Mouse (Mus musculus): ENCODE measurements around the gene Gdf2. TPM values are rescaled to one million over a fixed set of nuclear protein-coding genes. Genes with fewer than 3 reads are reported as not detected.

Gene Gdf2
- polyA plus RNA-seq, 1 experiment from 2014 or later = 0.34 TPM

DNA sequence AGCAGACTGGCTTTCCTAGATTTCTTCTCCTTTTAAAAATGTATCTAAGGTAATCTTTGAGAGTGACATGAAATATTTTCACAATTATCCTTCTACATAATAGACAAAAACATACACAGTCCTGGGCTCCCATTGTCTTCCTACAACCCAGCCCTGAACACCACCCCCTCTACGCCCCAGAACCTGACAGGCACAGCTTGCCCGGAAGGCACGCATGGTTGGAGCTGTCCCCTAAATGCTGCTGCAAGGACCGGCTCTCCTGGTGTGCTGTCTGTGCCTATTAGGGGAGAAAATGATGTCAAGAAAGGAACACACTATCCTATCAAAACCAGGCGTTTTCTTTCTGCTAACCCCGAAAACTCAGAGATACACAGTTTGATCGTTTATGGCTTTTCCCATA is 36.9 kb downstream of the Gdf2 start:
- no peak overlapping the region for H3K4me2 ChIP-seq (ENCODE audit: low read depth, low read length)

GRCm38 (mm10) chr14:33978604-33979059 is 37.8 kb downstream of the Gdf2 start, which contains the start of gene Zfp488:
Gene Zfp488 (minus strand): TSS chr14:33978764.
- peaks cover 7% of the 10 kb centered on the region for H3K4me1 ChIP-seq (ENCODE audit: control insufficient read depth, insufficient read depth, low read length)
- 2% methylated on average over 25 of the region's 25 CpGs for WGBS
- H3K9ac ChIP-seq (ENCODE audit: low read depth, low read length) = peak within 1 kb of the TSS; percentile 53
- H3K4me3 ChIP-seq (ENCODE audit: low read length) = peak within 1 kb of the TSS; percentile 45
- H3K4me2 ChIP-seq (ENCODE audit: low read depth, low read length) = peak within 1 kb of the TSS; percentile 67
- H3K27me3 ChIP-seq (replicated peaks; ENCODE audit: control insufficient read depth, insufficient read depth, low read length) = no peaks in the 10 kb centered on the region; the same call in 1 of the 2 replicates
- no peaks in the 10 kb centered on the region for H3K9me3 ChIP-seq (ENCODE audit: control insufficient read depth, low read length)
- no peak within 1 kb of the TSS for H3K27ac ChIP-seq (ENCODE audit: low read length)
- H3K36me3 ChIP-seq (ENCODE audit: control insufficient read depth, insufficient read depth, low read length) = no peaks in the 10 kb centered on the region
- no peak for ATAC-seq

More for the DNA sequence above, 36.9 kb downstream of the Gdf2 start:
- no peak for ATAC-seq
- 41% methylated on average over 7 of the region's 7 CpGs for WGBS
- H3K4me1 ChIP-seq (ENCODE audit: control insufficient read depth, insufficient read depth, low read length) = peaks cover 7% of the 10 kb centered on the region
- no peak overlapping the region for H3K9ac ChIP-seq (ENCODE audit: low read depth, low read length)
- no peak overlapping the region for H3K4me3 ChIP-seq (ENCODE audit: low read length)
- H3K27me3 ChIP-seq (replicated peaks; ENCODE audit: control insufficient read depth, insufficient read depth, low read length) = no peaks in the 10 kb centered on the region; the same call in 1 of the 2 replicates
- H3K36me3 ChIP-seq (ENCODE audit: control insufficient read depth, insufficient read depth, low read length) = no peaks in the 10 kb centered on the region
- no peak overlapping the region for H3K27ac ChIP-seq (ENCODE audit: low read length)
- H3K9me3 ChIP-seq (ENCODE audit: control insufficient read depth, low read length) = no peaks in the 10 kb centered on the region

DNA sequence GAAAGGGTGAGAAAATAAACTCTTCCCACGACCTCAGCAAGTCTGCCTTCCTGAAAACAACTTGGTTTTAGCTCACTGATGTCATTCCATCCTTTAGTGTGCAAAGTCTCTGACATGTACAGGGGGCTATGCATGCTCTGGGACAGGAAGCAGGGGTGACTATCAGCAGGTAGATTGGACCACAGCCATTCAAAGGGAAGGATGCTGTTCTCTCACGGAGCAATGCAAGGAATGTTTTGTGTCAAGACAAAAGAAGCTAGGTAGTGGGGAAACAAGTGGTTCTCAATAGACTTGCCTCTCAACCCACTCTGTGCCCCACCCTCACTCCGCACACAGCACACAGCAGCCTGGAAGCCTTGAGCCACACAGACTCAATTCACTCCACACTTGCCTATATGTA is 48.4 kb downstream of the Gdf2 start:
- 63% methylated on average over 3 of the region's 3 CpGs for WGBS
- Histone ChIP-seq H3K9ac (ENCODE audit: low read depth, low read length) (no peak overlapping the region), H3K27me3 (replicated peaks; ENCODE audit: control insufficient read depth, insufficient read depth, low read length) (no peaks in the 10 kb centered on the region), H3K27ac (ENCODE audit: low read length) (no peak overlapping the region), H3K4me1 (ENCODE audit: control insufficient read depth, insufficient read depth, low read length) (no peaks in the 10 kb centered on the region), H3K9me3 (ENCODE audit: control insufficient read depth, low read length) (no peaks in the 10 kb centered on the region), H3K4me2 (ENCODE audit: low read depth, low read length) (no peak overlapping the region), H3K36me3 (ENCODE audit: control insufficient read depth, insufficient read depth, low read length) (no peaks in the 10 kb centered on the region), H3K4me3 (ENCODE audit: low read length) (no peak overlapping the region)
- no peak for ATAC-seq

DNA sequence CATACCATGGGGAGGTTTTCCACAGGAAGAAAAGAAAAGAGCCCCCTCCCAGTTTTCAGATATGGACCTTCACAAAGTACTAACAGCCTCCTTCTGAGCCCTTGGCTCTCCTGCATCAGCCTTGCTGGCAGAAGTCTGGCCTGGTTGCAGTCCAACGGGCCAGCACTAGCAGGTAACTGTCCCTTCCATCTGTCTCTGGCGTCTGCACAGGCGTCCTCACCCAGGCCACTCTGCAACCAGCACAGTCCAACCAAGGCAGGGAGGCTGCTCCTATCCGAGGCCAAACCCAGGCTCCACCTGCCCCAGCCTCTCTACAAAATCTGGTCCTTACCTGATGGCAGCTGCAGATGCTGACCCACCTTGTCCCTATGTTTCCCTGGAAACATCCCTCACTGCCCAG is 51.1 kb downstream of the Gdf2 start:
- H3K4me3 ChIP-seq (ENCODE audit: low read length) = no peak overlapping the region
- no peaks in the 10 kb centered on the region for H3K36me3 ChIP-seq (ENCODE audit: control insufficient read depth, insufficient read depth, low read length)
- WGBS = 72% methylated on average over 4 of the region's 4 CpGs
- no peaks in the 10 kb centered on the region for H3K9me3 ChIP-seq (ENCODE audit: control insufficient read depth, low read length)
- no peaks in the 10 kb centered on the region for H3K27me3 ChIP-seq (replicated peaks; ENCODE audit: control insufficient read depth, insufficient read depth, low read length)
- ATAC-seq = no peak
- H3K4me1 ChIP-seq (ENCODE audit: control insufficient read depth, insufficient read depth, low read length) = no peaks in the 10 kb centered on the region
- no peak overlapping the region for H3K4me2 ChIP-seq (ENCODE audit: low read depth, low read length)
- no peak overlapping the region for H3K27ac ChIP-seq (ENCODE audit: low read length)
- H3K9ac ChIP-seq (ENCODE audit: low read depth, low read length) = no peak overlapping the region

- Histone ChIP-seq H3K9ac (ENCODE audit: low read depth, low read length) (no peak overlapping the region), H3K9me3 (ENCODE audit: control insufficient read depth, low read length) (no peaks in the 10 kb centered on the region), H3K4me3 (ENCODE audit: low read length) (no peak overlapping the region), H3K27me3 (replicated peaks; ENCODE audit: control insufficient read depth, insufficient read depth, low read length) (no peaks in the 10 kb centered on the region), H3K36me3 (ENCODE audit: control insufficient read depth, insufficient read depth, low read length) (no peaks in the 10 kb centered on the region), H3K4me1 (ENCODE audit: control insufficient read depth, insufficient read depth, low read length) (no peaks in the 10 kb centered on the region), H3K4me2 (ENCODE audit: low read depth, low read length) (no peak overlapping the region), H3K27ac (ENCODE audit: low read length) (no peak overlapping the region)
- no peak for ATAC-seq
- WGBS = 94% methylated on average over 9 of the region's 9 CpGs
Measured at GRCm38 (mm10) chr14:33993051-33993450, 52.2 kb downstream of the Gdf2 start.

DNA sequence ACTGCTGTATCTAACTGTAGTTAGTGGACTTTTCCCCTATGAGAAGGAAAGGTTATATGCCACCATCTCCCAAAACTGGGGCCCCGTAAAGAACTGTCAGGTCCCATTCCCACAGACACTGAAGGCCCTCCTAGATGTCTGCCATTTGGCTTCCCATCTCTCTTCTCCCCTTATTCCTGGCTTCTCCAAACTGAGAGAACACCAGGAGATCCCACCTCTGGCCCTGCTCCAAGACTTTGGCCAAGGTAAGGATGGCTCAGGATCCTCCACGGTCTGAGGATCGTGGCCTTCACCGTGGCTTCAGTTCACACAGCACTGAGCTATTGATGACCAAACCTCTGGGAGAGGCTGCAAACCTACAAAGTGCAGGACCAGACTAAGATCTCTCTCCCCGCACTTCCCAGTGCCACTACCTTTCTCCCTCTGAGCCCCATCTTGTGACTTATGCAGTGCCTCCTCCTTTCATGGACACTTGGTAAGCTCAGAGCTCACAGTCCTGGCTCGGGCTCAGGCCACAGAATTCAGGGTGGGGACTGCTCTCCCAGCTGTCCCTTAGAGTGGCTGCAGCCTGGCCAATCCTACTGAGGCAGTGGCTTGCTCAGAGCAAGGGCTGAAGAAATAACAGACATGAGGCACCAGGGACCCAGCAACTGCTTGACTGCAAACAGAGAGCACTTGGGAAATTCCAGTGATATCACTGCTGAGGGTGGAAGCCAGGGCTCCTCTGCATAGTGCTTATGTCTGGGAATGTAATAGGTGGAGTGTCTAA is 52.9 kb downstream of the Gdf2 start:
- Histone ChIP-seq H3K9me3 (ENCODE audit: control insufficient read depth, low read length) (no peaks in the 10 kb centered on the region), H3K4me3 (ENCODE audit: low read length) (no peak overlapping the region), H3K36me3 (ENCODE audit: control insufficient read depth, insufficient read depth, low read length) (no peaks in the 10 kb centered on the region), H3K27me3 (replicated peaks; ENCODE audit: control insufficient read depth, insufficient read depth, low read length) (no peaks in the 10 kb centered on the region), H3K4me2 (ENCODE audit: low read depth, low read length) (no peak overlapping the region), H3K27ac (ENCODE audit: low read length) (no peak overlapping the region), H3K4me1 (ENCODE audit: control insufficient read depth, insufficient read depth, low read length) (no peaks in the 10 kb centered on the region), H3K9ac (ENCODE audit: low read depth, low read length) (no peak overlapping the region)
- WGBS = 82% methylated on average over 6 of the region's 6 CpGs
- ATAC-seq = no peak

Other genes starting within 250 kb of the Gdf2 start
- 6.6 and 6.9 TPM in 2 replicates for gene Gdf10, start 17.5 kb upstream of the Gdf2 start, polyA plus RNA-seq (2015; fragmentation: Nextera tagmentation; extraction: Ambion mirVana)
- gene Rbp3, start 13.0 kb downstream of the Gdf2 start, polyA plus RNA-seq (2015; fragmentation: Nextera tagmentation; extraction: Ambion mirVana) = not detected in 2 replicates
- gene Zfp488, start 37.7 kb downstream of the Gdf2 start, polyA plus RNA-seq (2015; fragmentation: Nextera tagmentation; extraction: Ambion mirVana) = 0.12 TPM in 2 replicates
- not detected in 2 replicates for gene Gm30083, start 74.1 kb downstream of the Gdf2 start, polyA plus RNA-seq (2015; fragmentation: Nextera tagmentation; extraction: Ambion mirVana)
- not detected in 2 replicates for gene Gm5460, start 75.7 kb downstream of the Gdf2 start, polyA plus RNA-seq (2015; fragmentation: Nextera tagmentation; extraction: Ambion mirVana)
- not detected in 2 replicates for gene Antxrl, start 111.7 kb downstream of the Gdf2 start, polyA plus RNA-seq (2015; fragmentation: Nextera tagmentation; extraction: Ambion mirVana)
- 5.7 and 6.7 TPM in 2 replicates for gene Anxa8, start 144.9 kb downstream of the Gdf2 start, polyA plus RNA-seq (2015; fragmentation: Nextera tagmentation; extraction: Ambion mirVana)
- gene A630023A22Rik, start 161.7 kb downstream of the Gdf2 start, polyA plus RNA-seq (2015; fragmentation: Nextera tagmentation; extraction: Ambion mirVana) = 0.24 and 0.98 TPM in 2 replicates
- gene Npy4r, start 211.4 kb downstream of the Gdf2 start, polyA plus RNA-seq (2015; fragmentation: Nextera tagmentation; extraction: Ambion mirVana) = 0.42 and 0.48 TPM in 2 replicates